Mouse (Mus musculus) T-helper 17 cell (primary cell): ENCODE data around the gene 3110082I17Rik.

Experiments
- in situ Hi-C, 2 experiments: fragments of 300-600 bp; cut with MboI, MseI; formaldehyde crosslinking; loops; 1 replicate in 1 of 2; 2 replicates in 1 of 2; pipeline ENCODE4 v1.15.1; 2025; ENCODE audit warnings: high pct_unique_total_duplicates in 2 of 2

3110082I17Rik gene

DNA sequence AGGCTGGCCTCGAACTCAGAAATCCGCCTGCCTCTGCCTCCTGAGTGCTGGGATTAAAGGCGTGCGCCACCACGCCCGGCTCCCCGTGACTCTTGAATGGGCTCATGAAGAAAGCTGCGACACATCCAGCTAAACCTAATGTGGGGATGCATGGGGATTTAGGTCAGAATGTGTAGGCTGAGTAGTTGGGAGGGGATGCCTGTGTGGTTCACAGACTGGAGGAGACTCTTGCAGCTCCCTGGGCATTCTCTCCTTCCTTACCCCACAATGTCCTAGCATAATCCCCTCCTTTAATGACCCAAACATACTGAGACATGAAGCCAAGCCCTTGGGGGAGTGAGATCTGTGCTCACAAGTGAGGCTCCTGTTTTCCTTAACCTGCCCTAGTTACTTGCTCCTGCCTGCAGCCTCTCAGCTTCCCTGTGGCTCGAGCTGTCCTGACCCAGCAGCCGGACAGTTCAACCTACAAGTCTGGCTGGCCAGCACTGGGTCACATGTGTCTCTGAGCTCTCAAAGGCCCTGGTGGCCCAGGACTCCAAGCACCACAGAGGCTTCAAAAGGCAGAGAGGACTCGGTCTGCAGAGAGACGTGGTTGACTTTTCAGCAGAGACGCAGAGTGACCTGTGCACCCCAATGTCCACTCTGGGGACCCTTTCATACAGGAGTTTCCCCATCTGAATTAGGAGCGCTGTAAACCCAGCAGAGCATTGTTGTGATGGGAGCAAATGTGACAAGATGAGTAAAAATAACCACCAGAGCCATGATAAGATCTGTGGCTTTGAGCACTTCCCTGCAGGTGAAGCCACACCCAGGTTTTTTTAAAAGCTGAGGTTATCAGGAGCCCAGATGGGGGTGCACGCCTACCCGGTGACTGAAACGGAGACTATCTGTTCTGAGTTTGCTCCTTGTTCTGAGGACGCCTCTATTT, 78.5 kb downstream of the 3110082I17Rik start:
- in situ Hi-C loops, result no loop called here

DNA sequence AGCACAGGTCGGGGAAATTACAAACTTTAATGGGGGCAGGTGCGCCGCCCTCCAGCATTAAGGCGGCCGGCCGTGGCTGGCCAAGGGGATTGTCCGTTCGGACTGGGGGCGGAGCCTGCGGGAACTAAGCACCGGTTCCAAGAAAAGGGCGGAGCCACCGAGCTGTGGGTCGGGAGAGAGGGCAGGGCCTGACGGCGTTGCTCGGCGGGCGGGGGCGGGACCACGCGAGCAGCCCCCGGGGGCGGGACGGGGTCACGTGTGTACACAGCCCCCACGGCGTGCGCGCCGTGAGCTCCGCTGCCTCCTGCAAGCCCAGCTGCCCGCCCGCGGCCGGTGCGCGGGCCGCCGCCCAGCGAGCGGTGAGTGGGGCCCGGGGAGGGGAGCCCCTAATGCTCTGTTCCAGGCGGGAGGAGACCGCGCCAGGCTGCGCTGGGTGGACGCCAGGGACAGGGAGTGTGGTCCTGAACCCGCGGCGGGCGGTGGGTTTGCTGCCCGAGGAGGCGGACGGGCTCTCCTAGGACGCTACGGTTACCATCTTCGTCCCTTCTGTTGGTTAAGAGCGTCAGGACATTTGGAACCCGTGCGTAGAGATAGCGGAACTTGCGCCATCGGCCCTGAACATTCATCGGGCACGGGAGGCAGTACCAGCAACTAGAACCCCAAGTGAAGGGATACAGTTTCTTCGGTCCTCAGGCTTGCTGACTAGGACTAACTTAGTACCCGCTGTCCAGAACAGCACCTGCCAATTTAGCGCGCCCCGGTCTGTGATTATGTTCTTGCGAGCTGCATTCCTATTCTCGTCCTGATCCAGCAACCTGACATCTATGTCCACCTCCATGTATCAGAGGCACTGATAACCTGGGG, 79.7 kb downstream of the 3110082I17Rik start:
- in situ Hi-C loops, result no loop called here

DNA sequence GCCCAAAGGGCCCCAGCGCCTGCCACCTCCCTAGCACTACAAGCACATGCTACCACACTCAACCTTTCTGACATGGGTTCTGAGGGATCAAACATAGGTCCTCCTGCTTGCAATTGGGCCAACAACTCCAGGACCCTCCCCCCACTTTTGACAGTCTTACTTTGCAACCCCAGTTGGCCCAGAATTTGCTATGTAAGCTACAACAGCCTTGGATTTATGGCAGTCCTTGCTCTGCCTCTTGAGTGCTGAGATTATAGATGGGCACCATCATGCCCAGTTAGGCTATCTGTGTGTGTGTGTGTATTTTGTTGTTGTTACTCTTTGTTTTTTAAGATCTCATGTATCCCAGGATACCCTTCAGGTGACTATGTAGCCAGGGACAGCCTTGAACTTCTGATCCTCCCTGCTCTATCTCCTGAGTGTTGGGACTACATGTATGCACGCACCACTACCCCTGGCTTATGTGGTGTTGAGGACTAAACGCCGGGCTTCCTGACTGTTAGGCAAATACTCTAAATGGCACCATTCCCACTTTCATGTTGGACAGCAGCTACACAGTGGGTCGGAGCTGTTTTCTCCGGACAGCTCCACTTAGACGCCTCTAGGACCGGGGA, 80.4 kb downstream of the 3110082I17Rik start:
- in situ Hi-C loops, result no loop called here

DNA sequence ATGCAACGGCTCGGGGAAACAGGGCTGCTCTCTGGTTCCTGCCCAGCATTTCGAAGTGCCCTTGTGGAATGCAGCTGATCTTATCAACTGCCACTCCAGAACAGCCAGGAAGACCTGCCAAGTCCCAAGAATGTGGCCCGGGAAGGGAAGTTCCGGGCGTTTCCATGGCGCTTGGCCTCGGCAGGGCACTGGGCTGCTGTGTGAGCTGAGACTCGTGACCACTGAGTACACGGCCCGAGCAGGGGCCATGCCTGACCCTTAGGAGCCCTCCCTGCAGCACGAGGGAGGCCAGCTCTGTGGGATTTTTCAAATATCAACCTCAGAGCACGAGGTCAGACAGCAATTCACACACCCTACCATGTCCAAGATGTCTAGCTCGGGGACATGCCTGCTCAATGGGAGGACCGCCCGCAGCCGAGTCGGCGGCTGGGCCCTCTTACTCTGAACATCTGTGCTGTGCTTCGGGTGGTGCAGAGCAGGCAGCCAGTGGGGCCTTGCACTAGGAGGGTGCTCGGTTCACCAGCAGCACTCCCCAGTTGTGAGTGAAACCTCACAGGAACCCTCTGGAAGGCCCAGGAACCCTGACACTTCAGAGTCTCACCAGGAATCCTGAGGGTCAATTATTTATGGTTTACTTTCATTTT, 81.2 kb downstream of the 3110082I17Rik start:
- in situ Hi-C loops, result no loop called here

DNA sequence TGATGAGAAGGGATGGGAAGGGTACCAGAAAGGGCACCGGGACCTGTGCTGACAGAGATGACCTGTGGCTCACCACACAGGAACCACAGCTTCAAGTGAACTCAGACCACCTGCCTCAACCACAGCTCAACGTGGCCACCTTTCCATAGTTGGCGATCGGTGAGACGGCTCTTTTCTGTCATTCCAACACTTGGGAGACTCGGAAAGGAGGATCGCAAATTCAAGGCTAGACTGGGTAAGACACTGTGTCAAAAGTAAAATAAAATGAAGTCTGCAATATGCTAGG, 82.1 kb downstream of the 3110082I17Rik start:
- in situ Hi-C loops, result no loop called here

DNA sequence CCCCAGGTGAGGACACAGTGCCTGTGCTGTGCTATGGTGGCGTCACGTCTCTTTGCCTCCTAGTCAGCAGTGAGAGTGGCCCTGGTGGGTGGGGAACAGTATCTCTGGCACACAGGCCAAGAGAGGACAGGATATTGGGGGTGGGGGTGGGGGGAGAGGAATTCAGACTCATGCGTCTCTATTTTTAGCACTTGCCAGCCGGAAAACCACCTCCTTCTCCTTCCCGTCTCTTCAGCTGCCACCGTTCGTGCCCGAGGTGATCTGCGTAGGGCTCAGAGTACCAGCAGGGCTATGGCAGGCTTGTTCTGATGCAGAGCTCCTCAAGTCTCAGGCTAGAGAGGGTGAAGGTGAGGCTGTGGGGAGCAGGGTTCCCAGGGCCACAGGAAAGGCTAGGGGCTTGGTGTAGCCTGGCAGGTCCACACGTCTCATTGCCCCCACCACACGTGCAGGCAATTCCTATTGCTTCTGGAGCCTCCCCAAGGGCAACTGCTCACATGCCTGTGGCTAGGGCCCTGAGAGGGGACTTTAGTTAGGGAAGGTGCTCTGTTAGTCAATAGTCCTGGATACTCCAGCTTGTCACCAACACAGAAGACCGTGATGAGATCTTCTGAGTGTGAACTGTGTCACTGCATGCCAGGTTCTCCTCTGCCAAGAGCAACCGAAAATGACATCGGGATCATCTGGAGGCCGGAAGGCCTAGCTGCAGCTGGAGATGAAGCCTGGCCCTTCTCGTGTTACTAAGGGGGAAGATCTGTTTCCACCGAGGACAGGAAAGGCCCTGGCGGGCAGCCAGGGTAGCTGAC, 82.7 kb downstream of the 3110082I17Rik start, which contains the start of gene Gpr146:
Gene Gpr146, plus strand, starts transcription at position 230 of the 803 bp plus-strand sequence.
- in situ Hi-C loops, result no loop called here

DNA sequence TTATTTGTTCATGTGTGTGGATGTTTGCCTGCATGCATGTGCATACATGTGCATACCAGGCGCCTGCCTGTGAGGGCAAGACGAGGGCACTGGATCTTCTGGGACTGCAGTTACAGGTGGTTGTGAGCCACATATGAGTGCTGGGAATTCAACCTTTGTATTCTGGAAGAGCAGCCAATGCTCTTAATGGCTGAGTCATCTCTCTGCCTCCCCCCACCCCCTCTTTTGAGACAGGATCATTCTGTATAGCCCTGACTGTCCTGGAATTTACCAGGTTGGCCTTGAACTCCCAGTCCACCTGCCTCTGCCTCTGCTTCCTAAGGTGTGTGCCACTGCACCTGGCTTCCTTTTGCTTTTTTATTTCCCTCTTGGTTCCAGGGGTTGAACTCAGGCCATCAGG, 85.5 kb downstream of the 3110082I17Rik start:
- in situ Hi-C loops, result no loop called here

DNA sequence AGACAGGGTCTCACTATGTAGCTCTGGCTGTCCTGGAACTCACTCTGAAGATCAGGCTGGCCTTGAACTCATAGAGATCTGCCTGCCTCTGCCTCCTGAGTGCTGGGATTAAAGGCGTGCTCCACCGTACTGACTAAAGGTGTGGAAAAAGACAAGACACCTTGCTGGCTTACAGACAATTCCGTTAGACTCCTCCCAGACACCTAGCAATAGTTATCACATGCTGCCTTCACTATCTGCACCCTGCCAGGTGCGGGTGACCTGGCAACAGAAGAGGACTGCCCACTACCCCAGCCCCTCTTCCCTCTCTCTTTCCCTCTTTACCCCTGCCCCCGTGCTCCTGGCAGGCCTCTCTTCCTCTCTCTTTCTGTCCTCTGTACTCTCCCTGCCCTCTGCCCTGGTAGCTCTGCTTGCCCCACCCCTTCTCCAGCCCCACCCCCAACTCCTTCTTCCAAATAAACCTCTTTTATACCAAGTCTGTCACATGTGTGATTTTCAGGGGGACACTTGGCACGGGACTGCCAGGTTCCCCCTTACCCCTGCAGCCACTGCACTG, 86.4 kb downstream of the 3110082I17Rik start:
- in situ Hi-C loops, result no loop called here

DNA sequence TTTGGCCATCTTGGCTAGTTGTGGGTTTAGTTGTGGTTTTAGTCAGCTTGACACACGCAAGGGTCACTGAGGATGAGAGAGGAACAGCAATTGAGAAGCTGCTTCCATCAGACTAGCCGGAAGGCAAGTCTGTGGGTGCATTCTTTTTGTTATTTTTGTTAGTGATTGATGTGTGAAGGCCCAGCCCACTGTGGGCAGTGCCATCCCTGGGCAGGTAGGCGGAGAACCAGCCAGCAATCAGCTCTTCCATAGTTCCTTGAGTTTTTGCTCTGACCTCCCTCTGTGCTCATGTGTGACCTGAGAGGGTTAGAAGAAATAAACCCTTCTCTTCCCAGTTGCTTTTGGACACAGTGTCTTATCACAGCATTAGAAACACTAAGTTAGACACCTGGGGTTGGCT, 87.2 kb downstream of the 3110082I17Rik start:
- in situ Hi-C loops, result no loop called here

DNA sequence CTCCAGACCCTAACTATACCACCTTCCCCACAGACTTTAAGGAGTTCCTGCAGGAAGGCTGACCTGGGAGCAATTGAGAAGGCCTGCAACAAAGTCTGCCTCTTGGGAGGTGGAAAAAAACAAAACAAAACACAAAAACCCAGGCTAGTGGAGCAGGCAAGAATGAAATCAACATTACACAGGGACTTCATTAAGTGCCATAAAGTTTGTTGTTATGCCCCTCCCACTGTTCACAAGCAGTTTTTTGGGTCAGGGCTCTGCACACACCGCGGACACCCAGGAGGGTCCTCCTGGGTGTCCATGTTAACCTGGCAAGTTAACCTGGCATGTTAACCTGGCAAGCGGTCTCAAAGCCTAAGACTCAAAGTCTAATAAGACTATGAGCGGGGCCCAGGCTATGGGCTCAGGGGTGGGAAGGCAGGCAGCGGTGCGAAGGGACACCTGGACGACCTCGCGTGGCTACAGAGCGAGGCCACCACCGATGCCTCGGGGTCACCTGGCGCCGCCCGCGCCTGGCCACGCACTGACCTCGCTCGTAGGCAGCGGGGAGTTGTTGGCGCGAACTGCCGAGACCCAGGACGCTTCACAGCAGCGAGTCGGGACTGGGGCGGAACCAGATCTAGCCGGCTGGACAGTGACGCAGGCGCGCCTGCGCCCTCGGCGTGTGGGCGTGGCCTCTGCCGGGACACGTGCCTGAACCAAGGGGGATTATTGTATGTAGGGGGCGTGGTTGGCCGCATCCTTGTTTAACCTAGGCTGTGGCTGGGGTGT, 88.5 kb downstream of the 3110082I17Rik start:
- in situ Hi-C loops, result no loop called here

DNA sequence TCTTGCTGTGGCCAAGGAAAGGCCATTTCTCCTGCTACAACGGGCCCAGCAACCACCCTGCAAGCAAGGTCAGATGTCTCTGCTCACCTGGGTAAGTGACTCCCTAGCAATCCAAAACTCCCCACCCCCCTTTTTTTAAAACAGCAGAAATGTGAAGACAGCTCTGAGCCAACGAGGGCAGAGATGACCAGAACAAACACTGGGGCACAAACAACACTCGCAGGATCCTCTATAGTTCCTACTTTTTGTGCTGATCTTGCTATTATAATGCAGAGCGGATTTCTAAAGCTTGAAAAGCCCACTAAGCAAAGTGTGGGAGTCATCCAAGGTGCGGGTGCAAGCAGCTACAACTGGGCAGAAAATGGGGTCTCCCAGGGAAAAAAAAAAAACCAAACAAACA, 89.2 kb downstream of the 3110082I17Rik start:
- in situ Hi-C loops, result no loop called here

DNA sequence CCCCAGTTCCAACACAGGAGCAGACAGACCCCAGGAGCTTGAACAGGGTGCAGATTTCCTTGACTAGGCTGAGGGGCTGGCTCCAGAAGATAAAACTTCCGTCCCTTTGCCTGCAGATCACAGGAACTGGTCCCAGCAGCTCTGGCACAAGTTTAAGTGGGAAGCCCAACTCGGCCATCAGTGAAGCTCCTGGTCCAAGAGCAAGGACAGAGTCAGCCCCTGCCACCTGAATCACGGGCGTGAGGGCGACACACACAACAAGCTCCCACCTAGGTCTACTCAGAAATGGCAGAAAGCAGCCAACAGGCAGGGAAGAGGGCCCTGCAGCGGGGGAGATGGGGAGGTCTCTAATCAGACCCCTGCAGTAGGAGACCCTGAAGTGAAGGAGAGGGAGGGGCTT, 90.0 kb downstream of the 3110082I17Rik start:
- in situ Hi-C loops, result no loop called here

DNA sequence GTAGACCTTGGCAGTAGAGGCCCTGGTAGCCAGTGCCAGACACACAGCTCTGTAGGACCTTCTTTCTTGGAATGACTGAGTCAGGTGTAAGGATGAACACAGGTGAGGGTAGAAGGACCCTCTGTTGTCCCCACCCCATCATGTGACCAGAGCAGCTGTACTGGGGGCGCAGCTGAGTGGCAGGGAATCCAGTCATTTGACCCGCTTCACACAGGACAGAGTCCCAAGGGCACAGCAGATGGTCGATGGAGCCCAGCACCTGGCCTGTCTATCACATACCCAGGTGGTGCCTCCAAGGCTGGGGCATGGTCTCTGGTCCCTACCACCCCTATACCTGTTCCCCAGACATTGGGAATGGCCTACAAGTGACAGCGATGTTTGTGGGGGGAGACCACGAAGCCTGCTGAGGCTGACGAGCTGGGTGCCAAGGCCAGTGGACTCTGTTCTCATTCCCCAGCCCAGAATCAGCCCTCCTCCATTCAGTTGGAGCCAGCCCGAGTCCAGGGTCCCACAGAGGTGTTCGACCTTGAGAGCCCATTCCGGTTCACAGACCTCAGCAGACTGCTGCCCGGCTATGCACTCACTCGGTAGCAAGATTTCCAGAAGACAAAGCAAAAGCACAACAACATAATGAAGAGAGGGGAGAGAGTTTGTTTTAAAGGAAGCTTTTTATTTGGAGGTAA, 91.5 kb downstream of the 3110082I17Rik start:
- in situ Hi-C loops, result loop anchor here in 1 of 2 experiments (10.0 kb wide), 1 partner anchor 96 kb away; the partner anchor contains the start of gene 3110082I17Rik

DNA sequence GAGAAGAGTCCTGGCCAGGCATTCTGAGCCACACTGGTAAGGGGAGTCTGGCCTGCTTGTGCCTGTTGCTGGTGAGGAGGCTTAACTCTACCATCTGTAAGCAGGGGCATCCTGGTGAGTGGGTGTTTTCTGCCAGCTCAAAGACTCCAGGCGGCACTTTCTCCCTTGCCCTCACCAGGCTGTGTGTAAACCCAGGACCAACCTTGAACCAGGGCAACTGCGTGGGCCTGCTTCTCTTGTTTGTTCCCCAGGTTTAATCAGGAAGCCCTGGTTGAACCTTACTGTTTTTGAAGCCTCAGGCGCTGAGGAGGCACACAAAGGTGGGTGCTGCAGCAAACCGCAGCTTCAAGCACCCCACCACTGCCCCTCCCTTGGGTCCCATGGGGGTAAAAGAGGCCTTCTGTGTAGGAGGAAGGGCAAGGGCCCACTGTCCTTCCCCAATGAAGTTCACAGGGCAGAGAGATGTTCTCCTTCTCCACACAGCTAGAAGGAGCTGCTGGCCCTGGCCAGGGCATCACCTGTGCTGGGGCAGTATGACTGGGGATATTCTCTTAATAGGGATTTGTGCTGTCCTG, 92.4 kb downstream of the 3110082I17Rik start:
- in situ Hi-C loops, result loop anchor here in 1 of 2 experiments (10.0 kb wide), 1 partner anchor 97 kb away; the partner anchor contains the start of gene 3110082I17Rik

DNA sequence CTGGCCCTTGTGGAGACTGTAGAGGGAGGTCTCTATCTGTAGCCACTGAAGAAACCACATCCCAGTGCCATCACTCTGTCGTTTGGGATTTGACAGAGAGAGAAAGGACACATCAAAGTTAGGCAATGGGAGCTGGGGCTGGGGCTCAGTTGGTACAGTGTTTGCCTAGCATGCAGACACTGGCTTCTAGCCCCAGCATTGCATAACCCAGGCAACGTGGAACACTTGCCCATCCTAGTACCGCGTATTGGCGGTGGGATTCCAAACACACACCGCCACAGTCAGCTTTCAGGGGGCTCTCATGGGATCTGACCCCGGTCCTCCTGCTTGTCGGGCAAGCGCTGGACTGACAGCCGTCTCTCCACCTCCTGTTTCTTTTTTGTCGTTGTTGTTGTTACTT, 93.8 kb downstream of the 3110082I17Rik start:
- in situ Hi-C loops, result loop anchor here in 1 of 2 experiments (10.0 kb wide), 1 partner anchor 98 kb away; the partner anchor contains the start of gene 3110082I17Rik

DNA sequence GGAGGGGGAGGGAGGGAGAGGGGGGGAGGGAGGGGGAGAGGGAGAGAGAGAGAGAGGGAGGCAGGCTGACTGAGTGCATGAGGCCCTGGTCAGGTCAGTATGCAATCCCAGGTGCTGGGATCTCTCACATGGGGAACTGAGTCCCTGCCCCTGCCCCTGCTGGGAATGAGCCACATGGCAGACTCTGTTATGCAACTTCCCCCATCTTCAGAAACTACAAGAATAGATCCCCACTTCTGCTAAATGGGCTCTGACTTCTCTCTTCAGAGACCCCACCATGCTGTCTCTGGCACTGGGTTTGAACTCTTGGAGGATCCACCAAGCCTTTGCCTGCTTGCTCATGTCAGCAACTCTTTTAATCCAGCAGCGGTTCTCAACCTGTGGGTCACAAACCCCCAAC, 94.5 kb downstream of the 3110082I17Rik start:
- in situ Hi-C loops, result loop anchor here in 1 of 2 experiments (10.0 kb wide), 1 partner anchor 99 kb away; the partner anchor contains the start of gene 3110082I17Rik

DNA sequence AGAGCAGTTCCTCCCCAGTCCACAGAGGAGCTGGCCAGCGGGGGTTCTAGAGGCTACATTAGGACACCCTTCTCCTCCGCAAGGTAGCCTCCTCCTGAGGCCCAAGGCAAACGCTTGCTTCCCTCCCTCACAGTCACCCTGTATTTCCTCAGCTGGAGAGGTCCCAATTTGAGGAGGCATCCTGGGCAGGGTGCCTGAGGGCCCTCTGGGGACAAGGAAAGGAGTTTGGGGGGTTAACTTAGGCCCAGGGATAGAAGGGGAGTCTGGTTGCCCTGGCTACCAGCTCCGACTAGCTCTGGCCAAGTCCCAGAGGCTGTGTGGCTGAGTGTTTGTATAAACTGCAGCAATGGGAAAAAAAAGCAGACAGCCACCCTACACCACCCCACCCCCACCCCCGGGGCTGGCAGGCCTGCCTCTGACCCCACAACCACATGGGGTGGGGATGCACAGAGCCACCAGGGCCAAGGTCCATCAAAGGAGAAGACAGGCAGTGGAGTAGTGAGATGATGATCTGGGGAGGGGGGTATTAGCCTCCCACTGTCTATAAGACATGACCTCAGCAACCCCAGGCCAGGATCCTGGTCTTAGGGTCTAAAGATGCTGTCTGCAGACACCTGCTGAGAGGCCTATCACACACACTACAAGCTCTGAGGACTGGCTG, 95.3 kb downstream of the 3110082I17Rik start:
- in situ Hi-C loops, result loop anchor here in 1 of 2 experiments (5.0 to 10.0 kb wide), 2 partner anchors 47 to 100 kb away; partner anchors contain the start of gene 3110082I17Rik
